14 mouse cellular contexts compared by ENCODE assay signal in the genomic region with DNA sequence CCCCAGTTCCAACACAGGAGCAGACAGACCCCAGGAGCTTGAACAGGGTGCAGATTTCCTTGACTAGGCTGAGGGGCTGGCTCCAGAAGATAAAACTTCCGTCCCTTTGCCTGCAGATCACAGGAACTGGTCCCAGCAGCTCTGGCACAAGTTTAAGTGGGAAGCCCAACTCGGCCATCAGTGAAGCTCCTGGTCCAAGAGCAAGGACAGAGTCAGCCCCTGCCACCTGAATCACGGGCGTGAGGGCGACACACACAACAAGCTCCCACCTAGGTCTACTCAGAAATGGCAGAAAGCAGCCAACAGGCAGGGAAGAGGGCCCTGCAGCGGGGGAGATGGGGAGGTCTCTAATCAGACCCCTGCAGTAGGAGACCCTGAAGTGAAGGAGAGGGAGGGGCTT. TPM values are rescaled to one million over a fixed set of nuclear protein-coding genes. Genes with fewer than 3 reads are reported as not detected.
DNase-seq lines count a peak whose midpoint lies in the region; ATAC-seq and TF ChIP-seq lines count a peak whose summit lies in the region.
"Had no signal": no experiment of that assay in that cellular context is flagged by ENCODE, and none has a peak within 500 bp of the region (broad histone marks: within the 10 kb centered on the region; RNA-seq: fewer than 3 reads in every experiment).

No protein-coding gene starts in this region.

- H3K9ac ChIP-seq in kidney, postnatal 0 days (ENCODE audit: low read depth, low read length), result no peak overlapping the region
- H3K9ac ChIP-seq in liver, embryonic 14.5 days (replicated peaks), result no peak overlapping the region

- no peak for TF ChIP-seq POLR2A in bone marrow macrophage, adult 2 months (IDR thresholded peaks at IDR 0.05; ENCODE audit: borderline replicate concordance, low read depth, low read length)

- H3K4me3 ChIP-seq in gastrocnemius, adult 2 months, result peak overlapping the region; percentile 93
- H3K4me3 ChIP-seq in kidney, postnatal 0 days (replicated peaks; ENCODE audit: low read depth, low read length), result no peak overlapping the region
- H3K4me3 ChIP-seq in bone marrow macrophage, adult 2 months (ENCODE audit: insufficient read depth, low read length), result peak overlapping the region; percentile 89
- H3K4me3 ChIP-seq in liver, embryonic 14.5 days (ENCODE audit: insufficient read depth in 1 of 2, low read depth in 2 of 2, low read length in 2 of 2), result no peak overlapping the region

- TF ChIP-seq CTCF in gastrocnemius, adult 2 months (IDR thresholded peaks at IDR 0.05), result no peak
- TF ChIP-seq CTCF in kidney, postnatal 0 days (IDR thresholded peaks at IDR 0.05; ENCODE audit: low read depth), result no peak
- TF ChIP-seq CTCF in bone marrow macrophage, adult 2 months (IDR thresholded peaks at IDR 0.05; ENCODE audit: low read depth, low read length), result no peak
- no peak for TF ChIP-seq CTCF in liver, embryonic 14.5 days (IDR thresholded peaks at IDR 0.05; ENCODE audit: low read depth)

- peak; percentile 21 for DNase-seq in gastrocnemius, adult 2 months
- DNase-seq in gastrocnemius, postnatal 10 days, result no peak
- DNase-seq in kidney, postnatal 0 days (ENCODE audit: low spot score), result no peak
- no peak for DNase-seq in kidney, postnatal 4 days
- DNase-seq in liver, embryonic 14.5 days (ENCODE audit: low read depth in 3 of 3, low spot score in 3 of 3), result no peak
- DNase-seq in retina, embryonic 14.5 days (ENCODE audit: low spot score), result no peak
- DNase-seq: adrenal gland, postnatal 25 days; cerebellum, postnatal 14 days had no signal

- no peaks in the 10 kb centered on the region for H3K9me3 ChIP-seq in kidney, postnatal 0 days (replicated peaks; ENCODE audit: low read length)
- no peaks in the 10 kb centered on the region for H3K9me3 ChIP-seq in liver, embryonic 14.5 days (ENCODE audit: control insufficient read depth, low read length)

- no peaks in the 10 kb centered on the region for H3K36me3 ChIP-seq in kidney, postnatal 0 days (ENCODE audit: insufficient read depth, low read length)
- H3K36me3 ChIP-seq in liver, embryonic 14.5 days (replicated peaks; ENCODE audit: control insufficient read depth, insufficient read depth, low read depth), result no peaks in the 10 kb centered on the region

- no peaks in the 10 kb centered on the region for H3K27me3 ChIP-seq in kidney, postnatal 0 days (ENCODE audit: insufficient read depth, low read length)
- H3K27me3 ChIP-seq in liver, embryonic 14.5 days (ENCODE audit: control insufficient read depth, insufficient read depth, low read length), result no peaks in the 10 kb centered on the region

- WGBS in kidney, postnatal 0 days, result 74% methylated on average over 6 of the region's 6 CpGs
- whole genome bisulfite sequencing in liver, embryonic 14.5 days (ENCODE audit: insufficient replicate concordance), result 60% methylated on average over 6 of the region's 6 CpGs

- intact Hi-C loops in gastrocnemius, adult 2 months (cut with DNase I), result no loop called here

- peak overlapping the region; percentile 99 for H3K27ac ChIP-seq in gastrocnemius, adult 2 months
- peak overlapping the region; percentile 57; the same call in 1 of the 2 replicates for H3K27ac ChIP-seq in kidney, postnatal 0 days
- peak overlapping the region; percentile 94 for H3K27ac ChIP-seq in bone marrow macrophage, adult 2 months (ENCODE audit: insufficient read depth, low read depth, low read length)
- H3K27ac ChIP-seq in liver, embryonic 14.5 days, result no peak overlapping the region

- ATAC-seq in kidney, postnatal 0 days (replicated peaks; ENCODE audit: low FRiP score, low read depth), result no peak
- no peak for ATAC-seq in liver, embryonic 14.5 days (ENCODE audit: insufficient read depth)
- ATAC-seq in granulocyte monocyte progenitor cell, adult 5-6 weeks (replicated peaks; ENCODE audit: poor library complexity, severe bottlenecking), result no peak

- H3K4me2 ChIP-seq in kidney, postnatal 0 days (ENCODE audit: low read length), result no peak overlapping the region; the same call in 1 of the 2 replicates
- H3K4me2 ChIP-seq in liver, embryonic 14.5 days (ENCODE audit: low read depth), result peak overlapping the region; percentile 97

- H3K4me1 ChIP-seq in kidney, postnatal 0 days (replicated peaks; ENCODE audit: insufficient read depth, low read length), result peaks cover 25% of the 10 kb centered on the region
- H3K4me1 ChIP-seq in bone marrow macrophage, adult 2 months (ENCODE audit: control insufficient read depth, insufficient read depth, low read length), result peaks cover 76% of the 10 kb centered on the region
- H3K4me1 ChIP-seq in liver, embryonic 14.5 days (replicated peaks; ENCODE audit: control insufficient read depth in 2 of 2, insufficient read depth in 2 of 2, low read length in 1 of 2), result peaks cover 34 to 65% of the 10 kb centered on the region in 2 experiments

- TF ChIP-seq EP300 in liver, embryonic 14.5 days (IDR thresholded peaks at IDR 0.05; ENCODE audit: low read depth), result no peak

RNA-seq across cellular contexts. Expression of a gene that starts 7.2 kb away (rescaled TPM):
- total RNA-seq in gastrocnemius, adult 2 months (2021), result 10 to 100 TPM; 26.5 to 41.2 TPM
- total RNA-seq in gastrocnemius, postnatal 10 days (2021), result 10 to 100 TPM; 13.0 to 19.0 TPM
- polyA plus RNA-seq in kidney, postnatal 0 days (2015; fragmentation: Nextera tagmentation; extraction: Ambion mirVana), result 7.6 and 7.8 TPM in 2 replicates
- 34.5 and 34.7 TPM in 2 replicates for polyA plus RNA-seq in bone marrow macrophage, adult 2 months (2012; ENCODE audit: insufficient read depth, insufficient read length, missing spikeins)
- polyA plus RNA-seq in liver, embryonic 14.5 days (2012; rRNA removed), result 14.6 and 14.7 TPM in 2 replicates
- polyA plus RNA-seq in liver, embryonic 14.5 days (2014; fragmentation: Nextera tagmentation; extraction: Ambion mirVana), result 18.4 and 20.1 TPM in 2 replicates
- total RNA-seq in granulocyte monocyte progenitor cell, adult 5-6 weeks (2014; fragmentation: Nextera tagmentation), result 5.0 and 7.3 TPM in 2 replicates
- total RNA-seq in granulocyte monocyte progenitor cell, adult 5-6 weeks (2017), result 4.0 and 5.4 TPM in 2 replicates

RNA-seq across cellular contexts. Expression of a gene that starts 17.9 kb away (rescaled TPM):
- total RNA-seq in gastrocnemius, adult 2 months (2021), result not detected
- not detected for total RNA-seq in gastrocnemius, postnatal 10 days (2021)
- polyA plus RNA-seq in kidney, postnatal 0 days (2015; fragmentation: Nextera tagmentation; extraction: Ambion mirVana), result not detected in 2 replicates
- polyA plus RNA-seq in bone marrow macrophage, adult 2 months (2012; ENCODE audit: insufficient read depth, insufficient read length, missing spikeins), result not detected in 2 replicates
- polyA plus RNA-seq in liver, embryonic 14.5 days (2012; rRNA removed), result 0.03 and 0.05 TPM in 2 replicates
- not detected in 2 replicates for polyA plus RNA-seq in liver, embryonic 14.5 days (2014; fragmentation: Nextera tagmentation; extraction: Ambion mirVana)
- not detected in 2 replicates for total RNA-seq in granulocyte monocyte progenitor cell, adult 5-6 weeks (2014; fragmentation: Nextera tagmentation)
- not detected in 2 replicates for total RNA-seq in granulocyte monocyte progenitor cell, adult 5-6 weeks (2017)
- total RNA-seq: adrenal gland, postnatal 25 days; hematopoietic stem cell, adult 5-6 weeks; megakaryocyte progenitor cell, adult 5-6 weeks had no signal
- polyA plus RNA-seq: forebrain, embryonic 11.5 days; testis, adult 2 months had no signal

RNA-seq across cellular contexts. Expression of a gene that starts 19.1 kb away (rescaled TPM):
- total RNA-seq in gastrocnemius, adult 2 months (2021), result 10 to 100 TPM; 48.7 to 69.6 TPM
- total RNA-seq in gastrocnemius, postnatal 10 days (2021), result 10 to 100 TPM; 72.0 to 76.4 TPM
- polyA plus RNA-seq in kidney, postnatal 0 days (2015; fragmentation: Nextera tagmentation; extraction: Ambion mirVana), result 116 TPM in 2 replicates
- 31.4 and 36.1 TPM in 2 replicates for polyA plus RNA-seq in bone marrow macrophage, adult 2 months (2012; ENCODE audit: insufficient read depth, insufficient read length, missing spikeins)
- polyA plus RNA-seq in liver, embryonic 14.5 days (2012; rRNA removed), result 22.6 and 23.3 TPM in 2 replicates
- 61.4 and 62.3 TPM in 2 replicates for polyA plus RNA-seq in liver, embryonic 14.5 days (2014; fragmentation: Nextera tagmentation; extraction: Ambion mirVana)
- 29.2 and 60.1 TPM in 2 replicates for total RNA-seq in granulocyte monocyte progenitor cell, adult 5-6 weeks (2014; fragmentation: Nextera tagmentation)
- total RNA-seq in granulocyte monocyte progenitor cell, adult 5-6 weeks (2017), result 31.4 and 35.9 TPM in 2 replicates

RNA-seq across cellular contexts. Expression of a gene that starts 34.7 kb away (rescaled TPM):
- total RNA-seq in gastrocnemius, adult 2 months (2021), result under 1 TPM; 0.15 to 0.33 TPM
- 1 to 10 TPM; 1.0 to 1.5 TPM for total RNA-seq in gastrocnemius, postnatal 10 days (2021)
- polyA plus RNA-seq in kidney, postnatal 0 days (2015; fragmentation: Nextera tagmentation; extraction: Ambion mirVana), result 1.2 and 1.5 TPM in 2 replicates
- 13.2 and 14.4 TPM in 2 replicates for polyA plus RNA-seq in bone marrow macrophage, adult 2 months (2012; ENCODE audit: insufficient read depth, insufficient read length, missing spikeins)
- 0.93 and 1.1 TPM in 2 replicates for polyA plus RNA-seq in liver, embryonic 14.5 days (2012; rRNA removed)
- 1.0 and 1.3 TPM in 2 replicates for polyA plus RNA-seq in liver, embryonic 14.5 days (2014; fragmentation: Nextera tagmentation; extraction: Ambion mirVana)
- 0.53 and 5.8 TPM in 2 replicates for total RNA-seq in granulocyte monocyte progenitor cell, adult 5-6 weeks (2014; fragmentation: Nextera tagmentation)
- total RNA-seq in granulocyte monocyte progenitor cell, adult 5-6 weeks (2017), result 1.4 and 3.6 TPM in 2 replicates

RNA-seq across cellular contexts. Expression of a gene that starts 44.9 kb away (rescaled TPM):
- 1 to 10 TPM in 1 of 2 experiments, under 1 TPM in 1; 0.89 to 1.0 TPM for total RNA-seq in gastrocnemius, adult 2 months (2021)
- 1 to 10 TPM; 2.2 to 2.6 TPM for total RNA-seq in gastrocnemius, postnatal 10 days (2021)
- polyA plus RNA-seq in kidney, postnatal 0 days (2015; fragmentation: Nextera tagmentation; extraction: Ambion mirVana), result 6.5 and 6.9 TPM in 2 replicates
- polyA plus RNA-seq in bone marrow macrophage, adult 2 months (2012; ENCODE audit: insufficient read depth, insufficient read length, missing spikeins), result 73.2 and 77.1 TPM in 2 replicates
- 3.0 and 3.1 TPM in 2 replicates for polyA plus RNA-seq in liver, embryonic 14.5 days (2012; rRNA removed)
- 2.2 and 2.7 TPM in 2 replicates for polyA plus RNA-seq in liver, embryonic 14.5 days (2014; fragmentation: Nextera tagmentation; extraction: Ambion mirVana)
- 46.5 and 63.5 TPM in 2 replicates for total RNA-seq in granulocyte monocyte progenitor cell, adult 5-6 weeks (2014; fragmentation: Nextera tagmentation)
- 39.4 and 53.9 TPM in 2 replicates for total RNA-seq in granulocyte monocyte progenitor cell, adult 5-6 weeks (2017)

Comparison
In these comparisons a context has a peak if more than half of its experiments do, and no peak if none do; other contexts are left out.
1. H3K4me3 ChIP-seq: peak in gastrocnemius, adult 2 months (single experiment) and bone marrow macrophage, adult 2 months (single experiment); none in kidney, postnatal 0 days (single experiment) and liver, embryonic 14.5 days (0 of 2).